Mouse (Mus musculus) lung, adult 2 months (tissue): ENCODE data around the gene Ttc41. TPM values are rescaled to one million over a fixed set of nuclear protein-coding genes. Genes with fewer than 3 reads are reported as not detected.

Experiments
- DNase-seq: peaks from one replicate; pipeline ENCODE4 v3.0.0; 2022
- H3K4me1 ChIP-seq: fragments of 200-500 bp; 2 replicates; pipeline ENCODE4 v1.6.1; 2011; ENCODE audit warnings: low read length; ENCODE audit not compliant: control insufficient read depth, insufficient read depth
- H3K4me3 ChIP-seq: fragments of 200-500 bp; replicated peaks from 2 replicates; pipeline ENCODE3; 2011; ENCODE audit warnings: low read depth, mild to moderate bottlenecking, control low read depth, low read length; ENCODE audit errors: extremely low read depth
- CTCF ChIP-seq: fragments of 200-500 bp; IDR thresholded peaks from 2 replicates; pipeline ENCODE4 v1.5.1; 2011; ENCODE audit warnings: mild to moderate bottlenecking, low read length, control low read depth; ENCODE audit not compliant: insufficient read depth
- POLR2A ChIP-seq: fragments of 200-500 bp; IDR thresholded peaks from 2 replicates; pipeline ENCODE4 v1.6.1; 2011; ENCODE audit warnings: low read depth, mild to moderate bottlenecking, control low read depth, low read length, borderline replicate concordance; ENCODE audit errors: extremely low read depth
- WGBS: fragments of 180-500 bp; shearing (Covaris S2); methylation state at CpG from one replicate; pipeline ENCODE4 v1.1.7; 2018; 5-methylcytosine and 5-hydroxymethylcytosine counted together
- polyA plus RNA-seq: library from polyadenylated mRNA; depleted of rRNA; stranded (reverse); fragments of >200 nt; gene quantifications from 2 replicates; pipeline ENCODE4 v1.2.3, GENCODE M21; 2012; rRNA removed

The Ttc41 gene
- polyA plus RNA-seq, 1 experiment = 1.4 TPM

- Histone ChIP-seq H3K4me3 (no peak overlapping the region), H3K4me1 (peaks cover 6% of the 10 kb centered on the region)
- 23% methylated on average over 8 of the region's 8 CpGs for WGBS
- TF ChIP-seq POLR2A = no peak
- no peak for TF ChIP-seq CTCF
- DNase-seq = no peak
Observed at GRCm38 (mm10) chr10:86819649-86820165, 114.1 kb downstream of the Ttc41 start.

- TF ChIP-seq CTCF = no peak
- TF ChIP-seq POLR2A = no peak
- WGBS = 95% methylated on average over 7 of the region's 7 CpGs
- H3K4me1 ChIP-seq = peaks cover 6% of the 10 kb centered on the region
- DNase-seq = no peak
- H3K4me3 ChIP-seq = no peak overlapping the region
Observed at GRCm38 (mm10) chr10:86821014-86821413, 115.4 kb downstream of the Ttc41 start.

GRCm38 (mm10) chr10:86824093-86824492, 118.5 kb downstream of the Ttc41 start:
- peaks cover 6% of the 10 kb centered on the region for H3K4me1 ChIP-seq
- 88% methylated on average over 6 of the region's 6 CpGs for WGBS
- DNase-seq = no peak
- no peak overlapping the region for H3K4me3 ChIP-seq
- TF ChIP-seq CTCF (no peak), POLR2A (no peak)

- no peak overlapping the region for H3K4me3 ChIP-seq
- 86% methylated on average over 14 of the region's 14 CpGs for WGBS
- no peaks in the 10 kb centered on the region; the same call in 1 of the 2 replicates for H3K4me1 ChIP-seq
- no peak for DNase-seq
- TF ChIP-seq POLR2A (no peak), CTCF (no peak)
Observed at GRCm38 (mm10) chr10:86824871-86825270, 119.3 kb downstream of the Ttc41 start.

- H3K4me1 ChIP-seq = no peaks in the 10 kb centered on the region; the same call in 1 of the 2 replicates
- DNase-seq = peak; percentile 83
- no peak for TF ChIP-seq POLR2A
- no peak for TF ChIP-seq CTCF
- no peak overlapping the region for H3K4me3 ChIP-seq
- 69% methylated on average over 10 of the region's 10 CpGs for WGBS
Observed at GRCm38 (mm10) chr10:86825871-86826522, 120.4 kb downstream of the Ttc41 start.

Other genes with a start within 250 kb of the Ttc41 start
- 0.77 and 1.1 TPM in 2 replicates for gene Syn3, start 206.9 kb upstream of the Ttc41 start, polyA plus RNA-seq
- gene Hsp90b1, start 302 bp upstream of the Ttc41 start, polyA plus RNA-seq = 39.1 and 81.4 TPM in 2 replicates
- not detected in 2 replicates for gene Gm49358, start 58.2 kb downstream of the Ttc41 start, polyA plus RNA-seq
- 8.6 and 12.8 TPM in 2 replicates for gene Nt5dc3, start 73.2 kb downstream of the Ttc41 start, polyA plus RNA-seq